Mouse (Mus musculus): ENCODE data around the gene Lhpp.

Gene Lhpp

GRCm38 (mm10) chr7:132705130-132705529 lies 94.7 kb downstream of the Lhpp start:
- no peak for DNase-seq (ENCODE audit: extremely low read depth, low read depth)

- DNase-seq (ENCODE audit: extremely low read depth, low read depth), result no peak
Observed at GRCm38 (mm10) chr7:132711579-132711978, 101.1 kb downstream of the Lhpp start.

DNA sequence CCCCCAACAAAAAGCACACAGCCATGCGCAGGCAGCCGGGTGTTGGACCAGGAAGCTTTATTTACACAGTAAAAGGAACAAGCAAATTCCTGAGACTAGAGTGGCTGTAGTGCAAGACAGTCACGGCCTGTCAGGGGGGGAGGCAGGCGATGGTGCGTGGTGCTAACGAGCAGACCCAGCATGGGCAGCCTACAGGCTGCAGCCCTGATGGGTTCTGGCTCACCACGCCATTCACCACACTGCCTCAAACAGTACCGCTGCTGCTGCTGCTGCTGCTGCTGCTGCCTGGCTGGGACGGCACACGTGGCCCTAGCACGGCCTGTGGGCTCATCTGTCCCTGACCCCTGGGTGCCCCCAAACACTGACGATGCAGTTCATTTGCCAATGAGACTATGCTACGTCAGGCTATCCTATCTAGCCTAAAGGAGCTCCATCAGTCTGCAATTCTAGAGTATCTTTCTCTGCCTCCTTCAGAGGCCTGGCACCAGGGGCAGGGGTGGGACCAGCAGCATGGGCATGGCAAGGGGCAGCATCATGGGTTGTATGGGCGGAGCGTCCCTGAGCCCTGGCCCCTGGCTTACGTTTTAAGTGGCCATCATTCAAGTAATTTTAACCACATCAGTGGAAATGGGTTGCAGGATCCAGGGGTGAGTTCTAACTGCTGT lies 101.7 kb downstream of the Lhpp start:
- DNase-seq (ENCODE audit: extremely low read depth, low read depth), result no peak

DNA sequence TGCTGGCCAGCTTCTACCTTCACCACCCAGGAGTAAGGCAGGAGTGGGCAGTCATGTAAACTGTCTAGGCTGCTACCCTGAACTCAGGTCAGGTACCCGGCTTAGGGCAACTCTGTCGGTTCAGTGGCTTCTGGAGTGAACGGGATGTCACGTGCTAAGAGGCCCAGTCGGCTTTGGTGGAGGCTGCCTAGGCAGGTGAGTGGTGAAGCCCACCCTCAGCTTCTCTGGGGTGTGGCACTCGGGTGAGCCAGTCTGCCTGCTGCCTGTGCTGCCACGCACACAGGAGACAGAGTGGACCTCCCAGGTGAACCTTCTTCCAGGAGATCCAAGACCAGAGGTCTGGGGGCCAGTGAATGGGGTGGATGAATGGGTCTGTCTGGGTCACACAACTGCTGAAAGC lies 102.5 kb downstream of the Lhpp start:
- DNase-seq (ENCODE audit: extremely low read depth, low read depth), result no peak

GRCm38 (mm10) chr7:132713483-132714126 lies 103.2 kb downstream of the Lhpp start:
- DNase-seq (ENCODE audit: extremely low read depth, low read depth), result no peak

GRCm38 (mm10) chr7:132714236-132714923 lies 103.9 kb downstream of the Lhpp start:
- no peak for DNase-seq (ENCODE audit: extremely low read depth, low read depth)

- DNase-seq (ENCODE audit: extremely low read depth, low read depth), result no peak
Observed at GRCm38 (mm10) chr7:132715259-132715658, 104.8 kb downstream of the Lhpp start.

DNA sequence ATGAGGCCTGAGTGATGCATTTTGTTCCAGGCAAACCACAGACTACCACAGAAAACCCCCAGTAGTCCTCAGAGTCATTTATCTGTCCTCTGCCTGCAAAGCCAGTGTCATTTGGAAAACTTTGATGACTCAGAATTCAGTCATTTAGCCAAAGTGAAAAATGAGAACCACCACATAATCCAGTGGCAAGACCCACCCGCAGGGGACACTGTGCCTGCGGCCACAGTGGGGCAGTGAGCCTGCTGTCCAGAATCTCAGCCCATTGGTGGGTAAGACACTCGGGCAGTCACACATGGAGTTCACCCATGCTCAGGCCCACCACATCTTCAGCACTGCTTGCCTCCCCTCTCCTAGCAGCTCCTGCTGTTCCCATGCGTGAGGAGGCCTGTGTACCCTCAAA lies 109.1 kb downstream of the Lhpp start:
- no peak for DNase-seq (ENCODE audit: extremely low read depth, low read depth)

GRCm38 (mm10) chr7:132720562-132720961 lies 110.1 kb downstream of the Lhpp start:
- no peak for DNase-seq (ENCODE audit: extremely low read depth, low read depth)

GRCm38 (mm10) chr7:132722401-132723370 lies 112.2 kb downstream of the Lhpp start:
- no peak for DNase-seq (ENCODE audit: extremely low read depth, low read depth)

- DNase-seq (ENCODE audit: extremely low read depth, low read depth), result peak; percentile 64
Observed at GRCm38 (mm10) chr7:132723906-132724305, 113.5 kb downstream of the Lhpp start.

GRCm38 (mm10) chr7:132724501-132725062 lies 114.1 kb downstream of the Lhpp start:
- DNase-seq (ENCODE audit: extremely low read depth, low read depth), result no peak

GRCm38 (mm10) chr7:132726106-132726861 lies 115.8 kb downstream of the Lhpp start:
- DNase-seq (ENCODE audit: extremely low read depth, low read depth), result no peak

DNA sequence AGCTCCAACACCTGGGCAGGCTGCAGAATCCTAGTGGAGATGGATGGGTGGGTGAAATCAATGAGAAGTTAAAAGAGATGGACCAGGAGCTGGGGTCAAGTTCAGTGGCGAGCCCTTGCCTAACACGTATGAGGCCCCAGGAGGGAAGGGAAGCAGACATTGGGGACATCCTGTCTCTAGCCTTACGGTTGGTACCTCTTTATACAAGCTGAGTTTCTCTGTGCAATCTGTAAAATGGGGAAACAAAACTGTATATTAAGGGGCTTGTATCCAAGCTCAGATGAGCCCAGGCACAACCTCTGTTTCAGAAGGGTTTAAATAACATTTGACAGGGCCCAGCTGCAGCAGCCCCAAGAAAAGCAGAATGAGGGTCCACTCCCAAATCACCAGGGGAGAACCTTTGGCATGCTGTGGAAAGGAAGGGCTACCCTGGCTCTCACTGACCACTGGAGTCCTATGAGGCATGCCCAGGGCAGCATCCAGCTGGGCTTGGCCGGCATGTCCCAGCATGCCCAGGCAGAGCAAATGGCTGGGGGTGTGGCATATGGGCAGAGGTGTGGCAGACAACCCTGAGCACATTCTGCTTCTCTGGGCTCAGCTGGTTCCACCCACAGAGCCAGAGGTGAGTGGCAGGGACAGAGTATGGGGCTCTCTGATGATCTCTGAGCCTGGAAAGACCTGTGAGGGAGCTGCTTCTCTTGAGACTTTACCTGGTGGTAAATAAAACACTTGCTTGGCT lies 118.8 kb downstream of the Lhpp start:
- DNase-seq (ENCODE audit: extremely low read depth, low read depth), result no peak

DNA sequence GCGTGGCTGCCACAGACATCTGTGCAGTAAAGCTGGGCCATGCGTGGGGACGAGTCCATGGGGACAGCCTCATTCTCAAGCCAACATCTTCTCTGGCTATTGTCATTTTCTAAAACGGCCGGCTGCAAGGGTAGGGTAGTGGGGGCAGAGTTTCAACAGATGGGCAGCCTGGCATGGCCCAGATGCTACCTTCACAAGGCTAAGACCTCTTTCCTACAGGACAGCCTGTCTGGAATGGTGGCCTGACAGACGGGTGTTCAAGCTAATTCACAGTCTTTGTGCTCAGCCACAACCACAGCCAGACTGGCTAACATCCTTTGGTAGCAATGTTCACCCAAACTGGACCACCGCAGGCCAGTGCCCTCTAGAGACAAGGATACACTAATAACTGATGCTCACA lies 120.1 kb downstream of the Lhpp start:
- no peak for DNase-seq (ENCODE audit: extremely low read depth, low read depth)

DNA sequence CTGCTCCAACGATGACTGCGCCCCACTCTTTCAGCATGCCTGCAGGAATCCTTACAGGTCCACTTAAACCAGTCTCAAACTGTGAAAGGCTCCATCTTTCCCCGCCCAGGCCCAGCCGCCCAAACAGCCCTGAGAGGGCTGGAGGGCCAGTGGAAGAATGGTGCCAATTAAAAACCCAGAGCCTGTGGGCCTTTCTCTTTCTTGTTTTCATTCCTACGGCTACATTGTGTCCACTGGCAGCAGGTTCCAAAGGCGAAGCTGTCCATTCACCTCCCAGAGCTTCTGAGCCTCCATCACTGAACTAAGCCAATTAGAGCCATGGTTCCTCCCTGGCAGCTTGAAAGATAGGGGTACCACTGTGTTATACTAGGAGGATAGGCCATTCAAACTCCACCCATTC lies 121.1 kb downstream of the Lhpp start:
- no peak for DNase-seq (ENCODE audit: extremely low read depth, low read depth)

GRCm38 (mm10) chr7:132732136-132732789 lies 121.8 kb downstream of the Lhpp start:
- no peak for DNase-seq (ENCODE audit: extremely low read depth, low read depth)

DNA sequence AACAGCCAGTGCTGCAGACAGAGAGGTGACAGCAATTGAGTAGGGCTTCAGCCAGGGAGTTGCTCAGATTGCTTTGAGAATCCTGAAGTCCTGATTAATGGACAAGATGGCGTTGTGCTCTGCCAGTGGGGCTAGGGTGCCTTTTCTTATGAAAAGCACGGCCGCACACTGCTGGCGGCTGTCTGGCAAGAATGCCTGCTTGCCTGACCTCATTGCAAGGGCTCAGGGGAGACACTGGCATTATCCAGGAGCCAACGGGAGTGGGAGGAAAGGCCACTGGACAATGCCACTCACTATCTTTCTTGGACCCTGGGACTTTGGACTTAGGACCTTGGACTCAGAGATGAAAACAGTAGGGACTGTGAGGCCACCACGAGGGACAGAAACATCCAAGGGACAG lies 123.1 kb downstream of the Lhpp start:
- no peak for DNase-seq (ENCODE audit: extremely low read depth, low read depth)

- no peak for DNase-seq (ENCODE audit: extremely low read depth, low read depth)
Observed at GRCm38 (mm10) chr7:132734222-132734621, 123.8 kb downstream of the Lhpp start.
